Mouse (Mus musculus) left cerebral cortex, adult 9 months (tissue): ENCODE measurements around the gene Ptgr2.
A peak's percentile ranks its signal among the peaks of the same experiment; 100 is the strongest.
"Not testable (repeated sequence)": the region's sequence is repeated elsewhere in the genome, so short reads cannot be mapped to it uniquely, and the experiment has no call there.

Experiments
- DNase-seq, 2 experiments: peaks; one replicate each; pipeline ENCODE4 v3.0.0; 2022; ENCODE audit warnings: low spot score in 2 of 2

The Ptgr2 gene

GRCm38 (mm10) chr12:84284885-84285592 is at the start of gene Ptgr2:
Gene Ptgr2 (plus strand): TSS chr12:84285232.
- DNase-seq: peak; percentile 81 to 93

DNA sequence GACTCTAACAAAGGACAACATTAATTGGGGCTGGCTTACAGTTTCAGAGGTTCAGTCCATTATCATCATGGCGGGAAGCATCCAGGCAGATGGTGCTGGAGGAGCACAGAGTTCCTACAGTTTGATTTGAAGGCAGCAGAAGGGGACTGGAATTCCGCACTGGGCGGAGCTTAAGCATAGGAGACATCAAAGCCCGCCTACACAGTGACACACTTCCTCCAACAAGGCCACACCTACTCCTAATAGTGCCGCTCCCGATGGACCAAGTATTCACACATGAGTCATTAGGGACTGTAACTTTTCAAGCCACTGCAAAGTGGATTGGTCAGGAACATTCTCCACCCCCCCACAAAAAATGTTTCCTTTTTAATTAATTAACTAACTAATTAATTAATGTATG is 49.5 kb upstream of the Ptgr2 start:
- no peak for DNase-seq

DNA sequence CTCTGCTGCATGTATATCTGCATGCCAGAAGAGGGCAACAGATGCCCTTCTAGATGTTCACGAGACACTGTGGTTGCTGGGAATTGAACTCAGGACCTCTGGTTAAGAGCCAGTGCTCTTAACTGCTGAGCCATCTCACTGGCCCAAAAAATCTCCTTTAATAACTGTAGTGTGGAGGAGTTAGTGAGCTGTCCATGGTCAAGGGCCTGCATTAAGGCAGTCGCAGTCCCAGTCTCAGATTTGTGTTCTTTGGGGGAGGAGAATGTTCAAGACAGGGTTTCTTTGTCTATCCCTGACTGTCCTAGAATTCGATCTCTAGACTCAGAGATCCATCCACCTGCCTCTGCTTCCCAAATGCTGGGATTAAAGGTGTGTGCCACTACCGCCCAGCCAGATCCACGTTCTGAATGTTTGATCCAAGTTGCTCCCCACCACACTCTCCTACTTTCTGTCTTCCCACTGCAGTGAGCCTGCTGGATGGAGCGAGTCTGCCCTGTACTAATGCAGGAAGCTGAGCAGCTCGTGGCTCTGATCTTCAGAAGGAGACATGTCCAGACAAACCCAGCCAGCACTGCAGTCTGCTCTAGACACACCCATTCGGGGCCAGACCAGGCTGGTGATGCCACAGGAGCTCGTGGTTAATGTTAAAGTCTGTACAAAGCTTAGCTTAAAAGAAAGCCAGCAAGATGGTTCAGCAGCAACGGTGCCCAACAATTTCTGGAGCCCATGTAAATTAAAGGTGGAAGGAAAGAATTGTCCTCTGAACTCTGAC is 48.9 kb upstream of the Ptgr2 start:
- no peak for DNase-seq

GRCm38 (mm10) chr12:84237036-84237435 is 48.0 kb upstream of the Ptgr2 start:
- not testable (repeated sequence) for DNase-seq

DNA sequence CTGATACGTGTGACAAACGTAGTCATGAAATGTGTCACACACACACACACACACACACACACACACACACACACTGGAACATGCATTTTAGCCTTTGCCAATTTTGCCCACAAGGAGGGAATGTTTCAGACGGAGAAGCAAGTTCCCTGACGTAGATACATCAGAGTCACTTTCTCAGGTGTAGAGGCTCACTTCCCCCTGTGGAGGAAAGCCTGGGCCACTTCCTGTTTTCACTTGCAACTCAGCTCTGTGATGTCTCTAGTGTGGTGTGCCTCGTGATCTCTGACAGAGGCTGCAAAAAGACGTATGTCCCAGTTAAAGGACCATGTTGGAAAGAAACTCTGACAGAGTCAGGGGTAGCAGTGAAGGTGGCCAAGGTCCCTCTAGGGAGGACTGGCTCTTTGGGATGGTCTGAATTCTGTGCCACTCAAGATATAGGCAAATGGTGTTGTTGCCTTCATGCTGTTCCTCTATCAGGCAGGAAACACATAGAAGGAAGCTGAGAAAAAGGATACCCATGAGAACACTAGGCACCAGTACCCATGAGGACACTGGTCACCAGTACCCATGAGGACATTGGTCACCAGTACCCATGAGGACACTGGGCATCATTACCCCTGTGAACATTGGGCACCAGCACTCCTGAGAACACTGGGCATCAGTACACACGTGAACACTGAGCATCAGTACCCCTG is 41.8 kb upstream of the Ptgr2 start:
- DNase-seq: no peak

DNA sequence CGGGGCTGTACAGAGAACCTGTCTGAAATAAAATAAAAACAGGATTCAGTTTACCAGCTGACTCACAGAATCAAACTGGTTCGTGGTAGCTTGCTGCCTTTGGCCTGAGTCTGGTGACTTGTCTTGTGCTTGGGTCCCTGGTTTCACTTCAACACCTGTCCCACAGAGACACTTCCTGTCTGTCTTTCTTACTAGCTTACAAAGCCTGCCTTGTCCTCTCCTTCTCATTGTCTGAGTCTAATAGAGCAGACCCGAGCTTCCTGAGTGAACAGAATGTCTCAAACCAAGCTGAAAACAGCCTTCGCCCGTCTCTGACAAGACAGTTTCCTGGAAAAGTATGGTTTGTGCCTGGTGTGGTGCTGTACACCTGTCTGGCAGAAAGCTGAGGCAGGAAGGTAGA is 39.3 kb upstream of the Ptgr2 start:
- DNase-seq: no peak

- DNase-seq: peak in 1 of 2 experiments; percentile 49
Measured at GRCm38 (mm10) chr12:84249217-84249616, 35.8 kb upstream of the Ptgr2 start.

DNA sequence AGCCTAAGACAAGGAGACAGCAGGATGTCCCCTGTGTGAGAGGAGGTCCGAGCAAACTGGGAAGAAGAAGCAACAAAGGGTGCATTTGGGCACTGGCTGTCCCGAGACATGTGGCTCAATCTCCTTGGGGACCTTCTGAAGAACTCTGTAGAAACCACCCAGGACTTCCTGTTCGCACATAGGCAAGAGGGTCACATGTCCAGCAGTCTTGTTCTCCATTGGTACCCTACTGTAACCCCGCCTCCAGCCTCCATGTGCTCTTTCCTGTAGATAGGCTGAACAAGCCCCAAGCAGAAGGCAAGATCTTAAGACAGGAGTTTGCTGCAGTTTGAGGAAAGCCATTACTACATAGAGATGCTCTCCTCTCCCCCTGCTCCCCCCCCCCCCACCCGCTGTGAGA is 32.2 kb upstream of the Ptgr2 start:
- no peak for DNase-seq

GRCm38 (mm10) chr12:84254886-84255285 is 30.1 kb upstream of the Ptgr2 start:
- DNase-seq: no peak

DNA sequence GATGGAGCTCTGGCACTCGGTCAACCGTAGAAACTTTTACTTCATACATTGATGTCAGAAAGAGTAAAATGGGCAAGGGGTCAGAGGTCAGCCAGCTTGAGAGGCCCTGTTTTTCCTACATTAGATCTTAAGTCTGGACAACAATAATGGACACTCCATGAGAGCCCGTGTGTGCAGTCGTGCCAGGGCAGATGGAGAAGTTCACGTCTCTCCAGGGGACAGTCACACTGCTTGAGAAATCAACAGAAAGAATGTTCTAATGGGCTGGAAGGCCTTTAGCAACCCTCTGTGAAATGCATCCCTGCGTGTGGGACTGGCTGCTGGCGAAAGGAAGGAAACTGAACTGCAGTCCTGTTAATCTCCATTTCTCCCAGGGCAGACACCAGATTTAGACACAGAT is 24.7 kb upstream of the Ptgr2 start:
- no peak for DNase-seq

DNA sequence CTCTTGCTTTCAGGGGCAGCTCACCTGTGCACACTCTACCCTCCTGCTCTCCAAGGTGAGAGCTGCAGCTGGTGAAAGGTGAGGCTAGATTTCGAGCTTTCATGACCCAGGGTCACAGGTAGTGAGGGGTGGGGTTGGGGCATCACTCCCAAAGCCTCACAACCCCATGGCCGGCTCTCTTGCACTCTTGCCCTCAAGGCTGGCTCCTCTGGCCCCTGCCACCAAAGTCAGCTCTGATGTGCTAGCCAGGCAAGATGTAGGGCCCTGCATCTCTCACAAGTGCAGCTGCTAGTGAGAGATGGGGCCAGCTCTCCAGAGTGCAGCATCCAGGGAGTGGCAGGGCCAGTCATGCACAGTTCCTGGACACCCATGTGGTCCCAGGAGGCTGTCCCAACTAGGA is 17.8 kb upstream of the Ptgr2 start:
- DNase-seq: no peak

DNA sequence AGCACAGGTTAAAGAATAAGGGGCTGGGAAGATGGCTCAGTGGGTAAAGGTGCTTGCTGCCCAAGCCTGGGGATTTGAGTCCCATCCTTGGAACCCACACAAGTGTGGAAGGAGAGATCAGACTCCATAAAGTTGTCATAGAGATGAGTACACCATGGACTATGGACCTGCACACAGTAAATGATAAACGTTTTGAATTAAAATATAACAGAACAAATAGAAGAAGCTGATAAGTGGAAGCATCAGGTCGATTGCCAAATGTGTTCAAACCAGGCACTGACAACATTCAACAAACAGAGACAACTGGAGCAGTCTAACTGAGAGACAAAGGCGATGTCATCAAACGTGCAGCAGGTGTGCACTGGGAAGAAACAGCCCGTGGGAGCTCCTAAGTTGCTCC is 11.7 kb upstream of the Ptgr2 start:
- DNase-seq: no peak

- no peak for DNase-seq
Measured at GRCm38 (mm10) chr12:84275288-84275687, 9.7 kb upstream of the Ptgr2 start.

- no peak for DNase-seq
Measured at GRCm38 (mm10) chr12:84276288-84276687, 8.7 kb upstream of the Ptgr2 start.

DNA sequence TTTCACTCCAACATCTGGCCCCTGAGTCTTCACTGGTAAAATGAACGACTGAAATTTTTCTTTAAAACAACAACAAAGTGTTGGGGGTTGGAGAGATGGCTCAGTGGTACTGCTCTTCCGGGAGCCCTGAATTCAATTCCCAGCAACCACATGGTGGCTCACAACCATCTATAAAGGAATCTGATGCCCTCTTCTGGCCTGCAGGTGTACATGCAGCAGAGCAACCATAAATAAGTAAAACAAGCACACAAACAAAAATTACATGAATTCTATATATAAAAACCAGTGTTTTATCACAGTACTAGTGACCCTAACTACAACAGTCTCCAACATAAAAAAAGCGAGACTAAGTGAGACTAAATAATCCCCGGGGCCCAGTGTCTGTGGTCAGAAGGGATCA is 8.2 kb upstream of the Ptgr2 start:
- DNase-seq: no peak

- no peak for DNase-seq
Measured at GRCm38 (mm10) chr12:84277832-84278231, 7.2 kb upstream of the Ptgr2 start.

GRCm38 (mm10) chr12:84278901-84279300 is 6.1 kb upstream of the Ptgr2 start:
- DNase-seq: no peak

DNA sequence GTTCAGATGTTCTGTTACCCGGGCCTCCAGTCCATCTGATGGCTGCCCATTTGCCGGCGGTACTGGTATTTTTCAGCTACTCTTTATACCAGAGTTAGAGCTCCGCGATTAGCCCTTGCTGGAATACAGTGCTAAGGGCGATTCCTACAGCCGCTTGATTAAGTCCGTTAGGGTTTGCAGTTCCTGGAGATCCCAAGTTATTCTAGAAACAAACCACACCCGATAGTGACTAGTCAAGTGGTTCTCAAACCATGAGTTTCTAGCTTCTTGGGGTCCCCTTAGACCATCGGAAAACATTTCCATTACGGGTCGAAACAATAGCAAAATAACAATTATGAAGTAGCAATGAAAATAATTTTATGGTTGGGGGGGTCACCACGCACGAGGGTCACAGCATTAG is 641 bp upstream of the Ptgr2 start:
- no peak for DNase-seq

GRCm38 (mm10) chr12:84285593-84285968 is 549 bp downstream of the Ptgr2 start:
- no peak for DNase-seq

DNA sequence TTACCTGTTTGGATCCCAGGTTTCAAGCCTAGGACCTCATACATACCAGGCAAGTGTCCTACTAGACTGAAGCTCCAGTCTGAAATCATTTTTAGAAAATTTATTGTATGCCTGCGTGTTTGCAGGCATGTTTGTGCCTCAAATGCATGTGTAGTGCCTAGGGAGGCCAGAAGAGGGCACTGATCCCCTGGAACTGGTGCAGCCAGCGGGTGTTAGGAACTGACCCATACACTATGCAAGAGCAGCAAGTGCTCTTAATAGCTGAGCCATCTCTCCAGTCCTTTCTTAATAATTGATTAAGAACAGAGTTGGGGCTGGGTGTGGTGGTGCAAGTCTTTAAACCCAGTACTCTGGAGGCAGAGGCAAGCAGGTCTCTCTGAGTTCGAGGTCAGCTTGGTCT is 3.4 kb downstream of the Ptgr2 start:
- no peak for DNase-seq

- no peak for DNase-seq
Measured at GRCm38 (mm10) chr12:84297851-84298250, 12.8 kb downstream of the Ptgr2 start.

GRCm38 (mm10) chr12:84299265-84299664 is 14.2 kb downstream of the Ptgr2 start:
- no peak for DNase-seq

GRCm38 (mm10) chr12:84304101-84304500 is 19.1 kb downstream of the Ptgr2 start:
- DNase-seq: no peak
